11 mouse cellular contexts compared by ENCODE assay signal in the genomic region with DNA sequence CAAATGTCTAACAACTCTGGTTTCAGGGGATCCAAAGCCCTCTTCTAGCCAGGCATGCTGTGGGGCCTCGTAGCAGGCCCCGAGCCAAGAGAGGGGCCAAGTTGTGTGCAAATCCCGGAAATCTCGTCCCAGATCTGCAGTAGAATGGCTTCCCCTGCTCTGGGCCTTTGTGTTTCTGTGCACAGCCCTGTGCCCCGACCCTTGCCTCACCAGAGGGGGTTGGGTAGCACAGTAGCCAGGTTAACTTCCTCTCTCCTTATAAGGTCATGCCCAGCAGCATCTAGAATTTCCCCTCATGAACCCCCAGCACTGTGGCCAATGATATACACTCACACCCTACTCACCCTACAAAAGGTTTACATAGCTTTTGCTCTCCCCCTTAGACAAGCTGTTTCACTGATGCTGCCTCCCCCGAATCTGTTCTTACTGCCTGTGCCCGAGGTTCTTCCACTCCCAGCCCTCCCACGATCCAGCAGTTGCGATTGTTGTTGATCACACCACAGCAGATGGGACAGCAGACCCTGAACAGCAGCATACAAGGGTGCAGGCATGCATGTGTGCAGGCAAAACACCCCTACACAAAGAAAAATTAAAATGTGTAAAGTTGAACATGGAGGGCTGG. TPM values are rescaled to one million over a fixed set of nuclear protein-coding genes. Genes with fewer than 3 reads are reported as not detected.
DNase-seq lines count a peak whose midpoint lies in the region; ATAC-seq and TF ChIP-seq lines count a peak whose summit lies in the region.
"Had no signal": no experiment of that assay in that cellular context is flagged by ENCODE, and none has a peak within 500 bp of the region (broad histone marks: within the 10 kb centered on the region; RNA-seq: fewer than 3 reads in every experiment).

No protein-coding gene starts in this region.

- DNase-seq in heart, postnatal 4 days: no peak
- peak; percentile 42 to 53 for DNase-seq in left cerebral cortex, postnatal 36 days (ENCODE audit: low spot score in 2 of 2)
- no peak for DNase-seq in cerebellum, adult 2 months
- no peak for DNase-seq in cerebellum, postnatal 14 days

- no peaks in the 10 kb centered on the region for H3K27me3 ChIP-seq in heart, embryonic 12.5 days (replicated peaks)
- H3K27me3 ChIP-seq in E14TG2a.4 (ENCODE audit: insufficient read depth, low read length): no peaks in the 10 kb centered on the region
- H3K27me3 ChIP-seq in embryonic facial prominence, embryonic 12.5 days: no peaks in the 10 kb centered on the region
- H3K27me3 ChIP-seq in cerebellum, adult 2 months (ENCODE audit: control insufficient read depth, insufficient read depth, low read length): no peaks in the 10 kb centered on the region
- H3K27me3 ChIP-seq in midbrain, embryonic 13.5 days: no peaks in the 10 kb centered on the region
- H3K27me3 ChIP-seq: CH12.LX; hindbrain, embryonic 15.5 days had no signal

- peaks cover 7% of the 10 kb centered on the region for H3K4me1 ChIP-seq in heart, embryonic 12.5 days (replicated peaks)
- peaks cover 23% of the 10 kb centered on the region for H3K4me1 ChIP-seq in E14TG2a.4 (replicated peaks; ENCODE audit: low read depth, low read length)
- 0 out of 2 replicates have a peak, but pooled peaks cover 2% of the 10 kb centered on the region for H3K4me1 ChIP-seq in embryonic facial prominence, embryonic 12.5 days
- H3K4me1 ChIP-seq in cerebellum, adult 2 months (ENCODE audit: control insufficient read depth, insufficient read depth, low read length): no peaks in the 10 kb centered on the region
- H3K4me1 ChIP-seq in midbrain, embryonic 13.5 days (replicated peaks): no peaks in the 10 kb centered on the region
- H3K4me1 ChIP-seq: hindbrain, embryonic 15.5 days had no signal

- WGBS in heart, embryonic 12.5 days: 54% methylated on average over 9 of the region's 9 CpGs
- 43% methylated on average over 9 of the region's 9 CpGs for WGBS in embryonic facial prominence, embryonic 12.5 days
- 24% methylated on average over 9 of the region's 9 CpGs for WGBS in cerebellum, adult 2 months
- 51% methylated on average over 9 of the region's 9 CpGs for WGBS in midbrain, embryonic 13.5 days

- intact Hi-C loops in left cerebral cortex, postnatal 36 days (cut with DNase I): no loop called here

- no peaks in the 10 kb centered on the region for H3K9me3 ChIP-seq in heart, embryonic 12.5 days (replicated peaks)
- H3K9me3 ChIP-seq in E14TG2a.4 (ENCODE audit: low read length): no peaks in the 10 kb centered on the region
- no peaks in the 10 kb centered on the region for H3K9me3 ChIP-seq in embryonic facial prominence, embryonic 12.5 days
- H3K9me3 ChIP-seq in midbrain, embryonic 13.5 days: no peaks in the 10 kb centered on the region
- H3K9me3 ChIP-seq: hindbrain, embryonic 15.5 days had no signal

- H3K36me3 ChIP-seq in heart, embryonic 12.5 days: peaks cover 30% of the 10 kb centered on the region
- H3K36me3 ChIP-seq in E14TG2a.4 (ENCODE audit: insufficient read depth, low read length): peaks cover 22% of the 10 kb centered on the region
- peaks cover 15% of the 10 kb centered on the region for H3K36me3 ChIP-seq in embryonic facial prominence, embryonic 12.5 days
- H3K36me3 ChIP-seq in midbrain, embryonic 13.5 days: peaks cover 22% of the 10 kb centered on the region

- no peak overlapping the region for H3K9ac ChIP-seq in heart, embryonic 12.5 days
- H3K9ac ChIP-seq in embryonic facial prominence, embryonic 12.5 days: no peak overlapping the region
- no peak overlapping the region for H3K9ac ChIP-seq in midbrain, embryonic 13.5 days (replicated peaks)
- H3K9ac ChIP-seq: hindbrain, embryonic 15.5 days had no signal

- TF ChIP-seq POLR2A in cerebellum, adult 2 months (IDR thresholded peaks at IDR 0.05; ENCODE audit: borderline replicate concordance, insufficient read depth, low read length): no peak

- no peak overlapping the region for H3K27ac ChIP-seq in heart, embryonic 12.5 days (ENCODE audit: poor library complexity, severe bottlenecking)
- H3K27ac ChIP-seq in embryonic facial prominence, embryonic 12.5 days: 0 out of 2 replicates have a peak overlapping the region, but pooled peaks have one; percentile 23
- no peak overlapping the region for H3K27ac ChIP-seq in cerebellum, adult 2 months (ENCODE audit: insufficient read depth, low read length)
- no peak overlapping the region for H3K27ac ChIP-seq in midbrain, embryonic 13.5 days
- H3K27ac ChIP-seq: hindbrain, embryonic 15.5 days had no signal

- H3K4me3 ChIP-seq in heart, embryonic 12.5 days: no peak overlapping the region
- peak overlapping the region; percentile 39; the same call in 1 of the 2 replicates for H3K4me3 ChIP-seq in E14TG2a.4 (replicated peaks; ENCODE audit: low read length)
- H3K4me3 ChIP-seq in embryonic facial prominence, embryonic 12.5 days: no peak overlapping the region
- H3K4me3 ChIP-seq in cerebellum, adult 2 months (replicated peaks; ENCODE audit: insufficient read depth, low read depth, low read length): no peak overlapping the region
- H3K4me3 ChIP-seq in midbrain, embryonic 13.5 days (replicated peaks): no peak overlapping the region
- H3K4me3 ChIP-seq: hindbrain, embryonic 15.5 days; megakaryocyte, embryonic 14.5 days had no signal

- TF ChIP-seq CTCF in E14TG2a.4 (conservative IDR thresholded peaks at IDR 0.05; ENCODE audit: low read length): no peak
- TF ChIP-seq CTCF in cerebellum, adult 2 months (IDR thresholded peaks at IDR 0.05; ENCODE audit: borderline replicate concordance, insufficient read depth, low read depth, low read length): no peak

- ATAC-seq in heart, embryonic 12.5 days (ENCODE audit: insufficient number of reproducible peaks, low FRiP score): 0 out of 2 replicates have a peak, but pooled peaks have one; percentile 36
- no peak for ATAC-seq in embryonic facial prominence, embryonic 12.5 days (ENCODE audit: insufficient number of reproducible peaks, insufficient read depth, low FRiP score, low TSS enrichment)
- no peak for ATAC-seq in midbrain, embryonic 13.5 days

- no peak overlapping the region for H3K4me2 ChIP-seq in heart, embryonic 12.5 days
- no peak overlapping the region for H3K4me2 ChIP-seq in embryonic facial prominence, embryonic 12.5 days (replicated peaks)
- no peak overlapping the region for H3K4me2 ChIP-seq in midbrain, embryonic 13.5 days (replicated peaks)
- H3K4me2 ChIP-seq: hindbrain, embryonic 15.5 days had no signal

RNA-seq across cellular contexts. Expression of a gene that starts 4.6 kb away (rescaled TPM):
- 2.8 and 3.0 TPM in 2 replicates for polyA plus RNA-seq in heart, embryonic 12.5 days (2016; fragmentation: Nextera tagmentation; extraction: Ambion mirVana)
- not detected for total RNA-seq in heart, postnatal 4 days (2021)
- 3.2 and 3.3 TPM in 2 replicates for polyA plus RNA-seq in embryonic facial prominence, embryonic 12.5 days (2016; fragmentation: Nextera tagmentation; extraction: Ambion mirVana)
- under 1 TPM; 0.64 to 0.79 TPM for total RNA-seq in left cerebral cortex, postnatal 36 days (2021)
- 1.9 and 2.5 TPM in 2 replicates for polyA plus RNA-seq in cerebellum, adult 2 months (2012; rRNA removed)
- polyA plus RNA-seq in midbrain, embryonic 13.5 days (2015; fragmentation: Nextera tagmentation; extraction: Ambion mirVana): 2.6 and 2.7 TPM in 2 replicates

Comparison
In these comparisons a context has a peak if more than half of its experiments do, and no peak if none do; other contexts are left out.
1. DNase-seq: peak in left cerebral cortex, postnatal 36 days (2 of 2); none in heart, postnatal 4 days (single experiment), cerebellum, adult 2 months (0 of 2) and cerebellum, postnatal 14 days (0 of 2).